Mouse (Mus musculus) spleen, embryonic (tissue): ENCODE results near the gene Blvra.
"Not testable (repeated sequence)": the region's sequence is repeated elsewhere in the genome, so short reads cannot be mapped to it uniquely, and the experiment has no call there.

Source experiments
- CTCF ChIA-PET: fragments of 350-600 bp; sonication (Branson Sonifier 250); formaldehyde crosslinking; loops from one replicate; lab custom pipeline; 2022; lab: Charles Lee

Gene Blvra

GRCm38 (mm10) chr2:127070435-127070841 is at the start of gene Blvra:
TSS of gene Blvra (plus strand) at chr2:127070665.
- CTCF ChIA-PET: interaction anchor here (0.6 kb wide), 1 partner anchor 11 kb away, joined by 3 read pairs; no protein-coding TSS in a partner anchor

- CTCF ChIA-PET: interaction anchor here (0.6 kb wide), 2 partner anchors 11 to 1184 kb away, joined by 3 read pairs; no protein-coding TSS in a partner anchor
Observed at GRCm38 (mm10) chr2:127035006-127035605, 35.4 kb upstream of the Blvra start.

GRCm38 (mm10) chr2:127037299-127037698 is 33.2 kb upstream of the Blvra start:
- CTCF ChIA-PET: no interaction called here

GRCm38 (mm10) chr2:127061471-127061870 is 9.0 kb upstream of the Blvra start:
- CTCF ChIA-PET: no interaction called here

- CTCF ChIA-PET: interaction anchor here (0.6 kb wide), 1 partner anchor 61 kb away, joined by 3 read pairs; no protein-coding TSS in a partner anchor
Observed at GRCm38 (mm10) chr2:127068806-127069205, 1.7 kb upstream of the Blvra start.

GRCm38 (mm10) chr2:127069781-127070434 is 557 bp upstream of the Blvra start:
- CTCF ChIA-PET: interaction anchor here (0.6 kb wide), 1 partner anchor 12 kb away, joined by 3 read pairs; no protein-coding TSS in a partner anchor

- CTCF ChIA-PET: interaction anchor here (0.6 kb wide), 2 partner anchors 11 to 373 kb away, joined by 3 to 4 read pairs; partner anchors contain the start of gene Fahd2a
Observed at GRCm38 (mm10) chr2:127070879-127071278, 414 bp downstream of the Blvra start.

GRCm38 (mm10) chr2:127074116-127074515 is 3.7 kb downstream of the Blvra start:
- CTCF ChIA-PET: no interaction called here

- CTCF ChIA-PET: interaction anchor here (0.6 kb wide), 1 partner anchor 15 kb away, joined by 6 read pairs; no protein-coding TSS in a partner anchor
Observed at GRCm38 (mm10) chr2:127077611-127078010, 7.1 kb downstream of the Blvra start.

- CTCF ChIA-PET: not testable (repeated sequence)
Observed at GRCm38 (mm10) chr2:127079066-127079465, 8.6 kb downstream of the Blvra start.

- CTCF ChIA-PET: no interaction called here
Observed at GRCm38 (mm10) chr2:127079881-127080590, 9.6 kb downstream of the Blvra start.

- CTCF ChIA-PET: interaction anchor here (1.0 kb wide), 1 partner anchor 72 kb away, joined by 10 read pairs; the partner anchor contains the start of gene Ap4e1
Observed at GRCm38 (mm10) chr2:127080591-127081218, 10.2 kb downstream of the Blvra start.

- CTCF ChIA-PET: no interaction called here
Observed at GRCm38 (mm10) chr2:127086235-127086634, 15.8 kb downstream of the Blvra start.

GRCm38 (mm10) chr2:127090151-127090550 is 19.7 kb downstream of the Blvra start:
- CTCF ChIA-PET: not testable (repeated sequence)

GRCm38 (mm10) chr2:127092000-127092399 is 21.5 kb downstream of the Blvra start:
- CTCF ChIA-PET: interaction anchor here (0.6 kb wide), 1 partner anchor 68 kb away, joined by 3 read pairs; no protein-coding TSS in a partner anchor

- CTCF ChIA-PET: no interaction called here
Observed at GRCm38 (mm10) chr2:127108986-127109385, 38.5 kb downstream of the Blvra start.

- CTCF ChIA-PET: interaction anchor here (0.5 kb wide), 1 partner anchor 390 kb away, joined by 3 read pairs; no protein-coding TSS in a partner anchor
Observed at GRCm38 (mm10) chr2:127121591-127122235, 51.2 kb downstream of the Blvra start.

GRCm38 (mm10) chr2:127128926-127129325 is 58.5 kb downstream of the Blvra start:
- CTCF ChIA-PET: no interaction called here

GRCm38 (mm10) chr2:127131353-127131752 is 60.9 kb downstream of the Blvra start:
- CTCF ChIA-PET: no interaction called here

- CTCF ChIA-PET: no interaction called here
Observed at GRCm38 (mm10) chr2:127133621-127134461, 63.4 kb downstream of the Blvra start, which contains the start of gene Ncaph. TSS of gene Ncaph (minus strand) at chr2:127133954.
